Mouse (Mus musculus) adrenal gland, postnatal 14 days (tissue): ENCODE data around the gene Rptor. TPM values are rescaled to one million over a fixed set of nuclear protein-coding genes. Genes with fewer than 3 reads are reported as not detected.

Experiments used
- DNase-seq: peaks from one replicate; pipeline ENCODE4 v3.0.0; 2021; ENCODE audit warnings: mixed read lengths
- total RNA-seq: library from RNA; stranded (reverse); gene quantifications from 2 replicates; pipeline ENCODE4 v1.2.3, GENCODE M21; 2021

The Rptor gene
- total RNA-seq, 1 experiment from 2014 or later = 47.9 TPM

- DNase-seq = no peak
These were observed 333.8 kb downstream of the Rptor start for GRCm38 (mm10) chr11:119936456-119936855.

GRCm38 (mm10) chr11:119937216-119937615 is 334.5 kb downstream of the Rptor start:
- no peak for DNase-seq

DNA sequence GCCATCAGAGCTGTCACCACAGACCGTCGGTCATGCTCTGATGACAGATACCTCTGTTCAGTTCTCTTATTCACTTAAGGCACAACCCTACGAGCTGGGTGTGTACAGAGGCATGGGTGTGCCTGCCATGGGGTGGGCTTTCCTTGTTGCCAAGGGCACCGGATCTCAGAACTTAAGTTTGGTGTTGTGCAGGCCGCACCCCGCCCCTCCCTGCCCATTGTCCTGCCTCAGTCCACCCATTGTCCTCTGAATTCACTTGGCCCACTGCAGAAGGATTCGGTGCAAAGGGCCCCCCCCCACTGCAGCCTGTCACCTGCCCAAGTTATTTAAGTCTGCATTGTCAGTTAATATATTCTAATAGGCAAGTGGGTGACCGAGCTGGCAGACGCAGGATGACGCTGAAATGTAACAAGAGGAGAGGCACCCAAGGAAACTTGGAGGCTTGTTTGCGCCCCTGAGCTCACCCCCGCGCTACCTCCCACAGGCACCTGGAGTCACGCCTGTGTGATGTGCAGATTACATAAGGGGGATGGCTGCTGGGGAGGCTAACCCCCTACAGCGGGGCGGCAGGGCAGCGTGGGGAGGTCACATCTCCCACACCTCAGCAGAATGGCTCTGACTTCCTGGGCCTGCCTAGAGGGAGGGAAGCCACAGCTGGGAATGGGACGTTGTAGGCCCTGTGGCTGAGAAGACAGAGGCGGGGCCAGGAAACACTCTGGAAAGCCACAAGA is 335.2 kb downstream of the Rptor start:
- no peak for DNase-seq

DNA sequence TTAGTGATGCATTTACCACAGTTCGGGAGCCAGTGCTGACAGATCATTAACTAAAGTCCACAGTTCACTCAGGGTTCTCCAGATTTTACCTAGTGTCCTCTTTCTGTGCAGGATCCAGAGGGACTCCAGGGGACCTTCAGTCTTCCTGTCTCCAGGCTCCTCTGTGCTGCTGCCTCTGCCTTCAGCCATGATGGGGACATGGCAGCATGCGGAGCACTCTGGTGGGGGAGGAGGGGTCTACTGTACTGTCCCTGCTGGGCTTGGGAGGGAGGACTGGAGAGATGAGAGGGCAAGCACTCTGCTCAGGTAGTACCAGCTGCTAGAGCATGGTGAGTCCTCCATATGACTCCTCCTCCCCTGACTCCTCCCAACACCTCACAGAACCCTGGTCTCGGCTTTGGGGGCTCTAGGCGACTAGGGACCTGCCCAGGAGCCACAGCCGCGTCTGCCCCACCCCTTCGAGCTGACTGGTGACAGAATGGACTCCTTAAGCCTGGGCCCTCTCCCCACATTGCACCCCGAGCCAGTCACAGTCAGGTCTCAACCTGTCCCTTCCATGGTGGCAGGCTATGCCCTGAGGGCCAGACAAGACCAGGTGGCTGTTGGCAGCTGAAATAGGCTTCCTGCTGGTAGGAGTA is 336.5 kb downstream of the Rptor start:
- DNase-seq = no peak

DNA sequence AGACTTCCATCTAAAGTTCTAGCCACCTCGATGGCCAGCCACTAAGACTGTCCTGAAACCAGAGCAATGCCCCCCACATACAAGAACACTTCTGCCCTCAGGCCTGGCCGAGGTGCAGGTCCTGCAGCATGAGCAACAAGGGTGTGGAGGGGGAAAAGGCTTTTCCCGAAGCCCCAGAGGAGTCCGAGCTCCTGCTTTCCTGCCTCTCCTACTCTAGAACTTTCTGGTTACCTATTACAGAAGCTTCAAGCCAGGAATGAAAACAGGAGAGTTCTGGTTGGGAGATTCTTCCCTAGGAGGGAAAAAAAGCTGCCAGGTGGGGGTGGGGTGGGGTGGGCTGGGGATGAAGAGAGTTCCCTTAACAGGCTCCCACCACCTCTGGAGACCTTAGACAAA is 337.0 kb downstream of the Rptor start:
- DNase-seq = no peak

DNA sequence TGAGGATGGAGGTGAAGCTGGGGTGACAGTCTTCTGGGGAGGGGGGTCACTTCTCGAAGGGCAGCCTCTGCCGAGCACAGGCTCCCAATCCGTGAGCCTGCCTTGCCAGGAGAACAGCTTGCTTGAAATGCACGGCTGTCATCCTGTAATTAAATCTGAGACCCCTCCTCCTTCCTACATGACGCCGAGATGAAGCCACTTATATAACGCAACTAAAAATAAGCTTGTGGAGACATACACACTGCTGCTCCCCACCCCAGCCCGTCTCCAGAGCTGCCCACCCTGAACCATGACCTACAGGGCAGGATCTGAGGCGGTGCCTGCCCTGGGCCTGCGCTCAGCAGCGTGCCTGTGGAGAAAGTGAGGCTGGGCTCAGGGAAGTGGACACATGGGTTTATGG is 337.4 kb downstream of the Rptor start:
- no peak for DNase-seq

DNA sequence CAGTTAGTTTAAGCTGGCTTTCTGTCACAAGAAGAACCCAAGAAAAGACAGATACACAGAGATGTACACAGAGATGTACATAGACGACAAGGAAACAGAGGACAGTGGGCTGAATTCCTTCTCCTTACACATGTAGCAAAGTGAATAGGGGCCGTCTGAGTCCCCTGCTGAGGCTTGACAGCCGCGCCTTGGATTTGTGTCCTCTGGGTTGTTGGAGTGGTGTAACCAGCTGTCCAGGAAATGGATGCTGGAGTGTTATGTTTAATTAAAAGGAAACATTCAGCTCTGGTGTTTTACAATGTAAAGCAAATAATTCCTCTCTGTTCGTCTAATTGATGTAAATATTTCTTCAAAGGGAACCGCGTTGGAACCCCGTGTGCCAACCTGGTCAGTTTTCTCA is 339.1 kb downstream of the Rptor start:
- DNase-seq = no peak

GRCm38 (mm10) chr11:119942201-119942726 is 339.6 kb downstream of the Rptor start:
- DNase-seq = no peak

- DNase-seq = peak; percentile 100
These were observed 340.2 kb downstream of the Rptor start, which contains the start of gene Baiap2 for GRCm38 (mm10) chr11:119942727-119943427. TSS of gene Baiap2 (plus strand) at chr11:119942763.

DNA sequence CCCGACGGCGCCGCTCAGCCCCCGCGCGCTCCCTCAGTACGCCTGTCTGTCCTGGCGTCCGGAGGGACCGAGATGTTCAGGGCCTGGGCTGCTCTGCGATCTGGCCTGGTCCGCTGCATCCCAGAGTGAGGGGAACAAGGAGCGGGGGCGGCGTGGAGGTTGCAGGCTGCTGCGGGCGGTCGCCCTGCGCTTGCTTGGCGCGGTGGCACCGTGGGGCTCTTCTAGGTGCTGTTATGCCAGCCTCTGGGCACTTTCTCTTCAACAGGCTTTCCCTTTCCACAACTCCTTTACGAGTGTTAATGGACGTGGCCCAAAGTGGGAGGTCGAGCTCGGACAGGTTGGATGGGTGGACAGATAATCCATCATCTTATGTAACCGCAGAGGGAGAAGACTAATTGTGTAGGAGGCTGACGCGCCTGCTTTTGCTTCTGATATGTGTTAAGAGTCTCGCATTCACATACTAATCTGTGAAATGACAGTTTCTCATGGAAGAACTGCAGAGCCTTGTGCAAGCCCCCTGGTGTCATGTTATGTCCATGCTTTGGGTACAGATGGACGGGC is 340.8 kb downstream of the Rptor start:
- DNase-seq = no peak

GRCm38 (mm10) chr11:119945343-119945742 is 342.6 kb downstream of the Rptor start:
- DNase-seq = peak; percentile 59

- DNase-seq = no peak
These were observed 344.7 kb downstream of the Rptor start for GRCm38 (mm10) chr11:119947426-119947825.

- DNase-seq = no peak
These were observed 345.2 kb downstream of the Rptor start for GRCm38 (mm10) chr11:119947897-119948296.

GRCm38 (mm10) chr11:119948305-119948704 is 345.6 kb downstream of the Rptor start:
- DNase-seq = no peak

DNA sequence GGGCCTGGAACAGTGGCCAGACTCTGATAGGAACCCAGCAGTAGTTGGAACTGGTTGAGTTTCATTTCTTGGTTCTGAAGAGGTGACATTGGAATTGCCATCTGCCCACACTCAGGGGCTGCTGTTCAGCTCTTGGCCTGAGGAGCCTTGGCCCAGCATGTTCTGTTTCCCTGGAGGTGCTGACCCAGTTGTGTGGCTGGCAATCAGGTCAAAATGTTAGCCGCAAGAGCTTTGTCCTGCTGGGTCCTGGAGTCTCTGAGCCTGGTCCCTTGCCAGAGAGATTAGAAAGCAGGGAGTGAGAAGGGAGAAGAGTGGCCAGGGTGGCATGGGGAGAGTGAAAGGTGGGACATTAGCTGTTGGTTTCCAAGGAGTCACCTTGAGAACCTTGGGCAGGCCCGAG is 346.1 kb downstream of the Rptor start:
- peak; percentile 48 for DNase-seq

Other genes with a start within 250 kb of the Rptor start
- gene Sgsh, start 247.4 kb upstream of the Rptor start, total RNA-seq = 14.8 and 15.7 TPM in 2 replicates
- 7.5 and 9.7 TPM in 2 replicates for gene Slc26a11, start 247.3 kb upstream of the Rptor start, total RNA-seq
- gene Rnf213, start 209.8 kb upstream of the Rptor start, total RNA-seq = 25.6 and 28.0 TPM in 2 replicates
- gene Endov, start 111.6 kb upstream of the Rptor start, total RNA-seq = 19.7 and 22.4 TPM in 2 replicates
- gene Nptx1, start 55.2 kb upstream of the Rptor start, total RNA-seq = 3.3 and 4.1 TPM in 2 replicates